Mouse (Mus musculus) right cerebral cortex, adult 18-20 months (tissue): ENCODE measurements at regions not wholly inside any gene's neighbourhood (a gene's known extent, or its start where the extent isn't known, plus 50 kb on each side); places are given as distances from the start of the nearest gene placed in this dataset.
A peak's percentile ranks its signal among the peaks of the same experiment; 100 is the strongest.

Experiments used
- DNase-seq: peaks from one replicate; pipeline ENCODE4 v3.0.0; 2022; ENCODE audit warnings: mixed read lengths

GRCm38 (mm10) chr1:30540088-30540698, 333.5 kb downstream of the Phf3 start:
- DNase-seq: no peak

GRCm38 (mm10) chr1:30536989-30537975, 336.4 kb downstream of the Phf3 start:
- no peak for DNase-seq

GRCm38 (mm10) chr1:30517348-30517747, 356.4 kb downstream of the Phf3 start:
- DNase-seq: no peak

- no peak for DNase-seq
Observed at GRCm38 (mm10) chr1:30515846-30516245, 357.9 kb downstream of the Phf3 start.

GRCm38 (mm10) chr1:30503224-30503623, 370.5 kb downstream of the Phf3 start:
- peak; percentile 26 for DNase-seq

- no peak for DNase-seq
Observed at GRCm38 (mm10) chr1:30460295-30460958, 413.3 kb downstream of the Phf3 start.

GRCm38 (mm10) chr1:30437964-30438363, 435.8 kb downstream of the Phf3 start:
- peak; percentile 40 for DNase-seq

GRCm38 (mm10) chr1:30416582-30416981, 457.1 kb downstream of the Phf3 start:
- DNase-seq: peak; percentile 3

- no peak for DNase-seq
Observed at GRCm38 (mm10) chr1:30414881-30415439, 458.8 kb downstream of the Phf3 start.
